Mouse (Mus musculus) left cerebral cortex, adult 11 months (tissue): ENCODE results near the gene P2ry6.

Experiments used
- DNase-seq: peaks from one replicate; pipeline ENCODE4 v3.0.0; 2022; ENCODE audit warnings: low spot score

P2ry6 gene

GRCm38 (mm10) chr7:100988092-100988491 is 13.6 kb upstream of the P2ry6 start:
- no peak for DNase-seq

- no peak for DNase-seq
Measured at GRCm38 (mm10) chr7:100984452-100985395, 10.3 kb upstream of the P2ry6 start.

- DNase-seq, result no peak
Measured at GRCm38 (mm10) chr7:100979175-100979574, 4.7 kb upstream of the P2ry6 start.

- no peak for DNase-seq
Measured at GRCm38 (mm10) chr7:100978171-100978570, 3.7 kb upstream of the P2ry6 start.

- no peak for DNase-seq
Measured at GRCm38 (mm10) chr7:100972875-100973274, 1.6 kb downstream of the P2ry6 start.

- DNase-seq, result no peak
Measured at GRCm38 (mm10) chr7:100968874-100969659, 5.4 kb downstream of the P2ry6 start.

- DNase-seq, result no peak
Measured at GRCm38 (mm10) chr7:100968376-100968775, 6.1 kb downstream of the P2ry6 start.

- no peak for DNase-seq
Measured at GRCm38 (mm10) chr7:100967850-100968249, 6.6 kb downstream of the P2ry6 start.

- no peak for DNase-seq
Measured at GRCm38 (mm10) chr7:100966014-100966413, 8.4 kb downstream of the P2ry6 start.

- no peak for DNase-seq
Measured at GRCm38 (mm10) chr7:100965079-100965478, 9.4 kb downstream of the P2ry6 start.

GRCm38 (mm10) chr7:100964242-100964641 is 10.2 kb downstream of the P2ry6 start:
- DNase-seq, result no peak

GRCm38 (mm10) chr7:100963381-100963780 is 11.1 kb downstream of the P2ry6 start:
- DNase-seq, result no peak

GRCm38 (mm10) chr7:100961146-100961545 is 13.3 kb downstream of the P2ry6 start:
- DNase-seq, result no peak

GRCm38 (mm10) chr7:100960462-100960861 is 14.0 kb downstream of the P2ry6 start:
- no peak for DNase-seq

GRCm38 (mm10) chr7:100958426-100958825 is 16.0 kb downstream of the P2ry6 start:
- DNase-seq, result no peak

GRCm38 (mm10) chr7:100952686-100953085 is 21.8 kb downstream of the P2ry6 start:
- no peak for DNase-seq

- no peak for DNase-seq
Measured at GRCm38 (mm10) chr7:100951903-100952302, 22.5 kb downstream of the P2ry6 start.

GRCm38 (mm10) chr7:100950481-100951010 is 23.9 kb downstream of the P2ry6 start:
- no peak for DNase-seq

- DNase-seq, result no peak
Measured at GRCm38 (mm10) chr7:100950031-100950430, 24.4 kb downstream of the P2ry6 start.

- DNase-seq, result no peak
Measured at GRCm38 (mm10) chr7:100944738-100945137, 29.7 kb downstream of the P2ry6 start.

- DNase-seq, result no peak
Measured at GRCm38 (mm10) chr7:100944306-100944705, 30.1 kb downstream of the P2ry6 start.

GRCm38 (mm10) chr7:100942789-100943615 is 31.4 kb downstream of the P2ry6 start:
- DNase-seq, result no peak
